Mouse (Mus musculus) MEL (cell line): ENCODE data around the gene Trpm2.
A peak's percentile ranks its signal among the peaks of the same experiment; 100 is the strongest.

ENCODE experiments used
- CHD2 ChIP-seq: IDR thresholded peaks from 2 replicates; pipeline ENCODE4 v1.6.1; 2011; ENCODE audit warnings: low read length, improper control_type of control experiment
- CTCF ChIP-seq, 3 experiments: IDR thresholded peaks in 2 of 3; conservative IDR thresholded peaks in 1 of 3; 2 replicates each; pipeline ENCODE4 v1.5.1; 2011 to 2012; ENCODE audit warnings: low read length in 3 of 3, low read depth in 2 of 3, mild to moderate bottlenecking in 2 of 3, improper control_type of control experiment in 1 of 3, inconsistent platforms in 1 of 3, mixed read lengths in 1 of 3, moderate library complexity in 1 of 3; ENCODE audit not compliant: control insufficient read depth in 1 of 3, insufficient read depth in 1 of 3, poor library complexity in 1 of 3, severe bottlenecking in 1 of 3
- EP300 ChIP-seq, 2 experiments: IDR thresholded peaks; 2 replicates each; pipeline ENCODE4 v1.6.1; 2011; ENCODE audit warnings: improper control_type of control experiment in 2 of 2, low read length in 2 of 2, low read depth in 1 of 2, mild to moderate bottlenecking in 1 of 2
- GABPA ChIP-seq: IDR thresholded peaks from 2 replicates; pipeline ENCODE4 v1.6.1; 2012; ENCODE audit warnings: low read depth, mild to moderate bottlenecking, inconsistent platforms, low read length, improper control_type of control experiment, moderate library complexity
- HCFC1 ChIP-seq: IDR thresholded peaks from 2 replicates; pipeline ENCODE4 v1.6.1; 2012; ENCODE audit warnings: low read depth, mild to moderate bottlenecking, inconsistent platforms, low read length, improper control_type of control experiment, moderate library complexity
- KAT2A ChIP-seq: conservative IDR thresholded peaks from 2 replicates; pipeline ENCODE4 v1.6.1; 2012; ENCODE audit warnings: low read depth, low read length, improper control_type of control experiment, inconsistent platforms
- MAFK ChIP-seq: IDR thresholded peaks from 2 replicates; pipeline ENCODE4 v1.6.1; 2011; ENCODE audit warnings: low read depth, mild to moderate bottlenecking, low read length, improper control_type of control experiment, borderline replicate concordance
- POLR2A ChIP-seq, 2 experiments: IDR thresholded peaks; 2 replicates each; pipeline ENCODE4 v1.6.1; 2011 to 2012; ENCODE audit warnings: low read length in 2 of 2, mild to moderate bottlenecking in 2 of 2, control low read depth in 1 of 2, improper control_type of control experiment in 1 of 2, low read depth in 1 of 2, moderate library complexity in 1 of 2; ENCODE audit not compliant: control insufficient read depth in 1 of 2, insufficient read depth in 1 of 2, poor library complexity in 1 of 2
- RAD21 ChIP-seq: IDR thresholded peaks from 2 replicates; pipeline ENCODE4 v1.6.1; 2011; ENCODE audit warnings: mild to moderate bottlenecking, low read depth, low read length, improper control_type of control experiment
- TBP ChIP-seq: IDR thresholded peaks from 2 replicates; pipeline ENCODE4 v1.8.0; 2011; ENCODE audit warnings: low read depth, low read length, improper control_type of control experiment
- UBTF ChIP-seq: IDR thresholded peaks from 2 replicates; pipeline ENCODE4 v1.6.1; 2012; ENCODE audit warnings: low read depth, mild to moderate bottlenecking, inconsistent platforms, low read length, improper control_type of control experiment, moderate library complexity, borderline replicate concordance; ENCODE audit not compliant: insufficient read depth
- USF1 ChIP-seq: IDR thresholded peaks from 2 replicates; pipeline ENCODE4 v1.6.1; 2014; ENCODE audit warnings: low read depth, mild to moderate bottlenecking, inconsistent platforms, low read length, improper control_type of control experiment, moderate library complexity
- ZC3H11A ChIP-seq: IDR thresholded peaks from 2 replicates; pipeline ENCODE4 v1.6.1; 2012; ENCODE audit warnings: low read depth, mild to moderate bottlenecking, inconsistent platforms, low read length, improper control_type of control experiment

DNA sequence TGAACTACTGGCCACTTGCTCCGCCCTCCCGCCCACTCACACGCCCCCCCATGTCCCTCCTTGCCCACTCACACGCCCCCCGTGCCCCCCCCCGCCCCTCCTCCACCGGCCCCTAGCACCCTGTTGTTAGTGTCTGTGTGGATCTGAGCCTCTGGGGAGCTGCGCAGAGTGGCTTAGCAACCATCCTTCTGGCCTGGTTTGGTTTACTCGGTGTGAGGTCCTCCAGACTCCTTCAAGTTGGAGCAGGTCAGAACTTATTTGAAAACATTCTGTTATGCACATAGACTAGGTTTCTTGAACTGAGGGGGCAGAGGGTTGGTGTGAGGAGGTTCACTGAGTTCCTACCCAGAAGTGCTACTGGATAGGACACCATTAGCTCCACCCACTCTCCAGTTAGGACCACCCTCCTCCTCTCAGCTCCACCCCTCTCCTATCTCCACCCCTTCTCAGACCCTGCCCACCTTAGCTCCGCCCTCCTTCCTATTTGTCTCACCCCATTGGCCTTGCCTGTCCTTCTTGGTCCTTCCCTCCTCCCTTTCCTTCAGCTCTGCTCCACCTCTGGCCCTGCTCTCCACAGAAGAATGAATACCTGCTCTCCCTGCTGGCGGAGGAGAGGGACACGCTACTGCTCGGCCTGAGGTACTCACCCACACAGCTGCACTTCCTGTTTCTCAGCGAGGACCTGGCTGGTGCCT is 106.1 kb downstream of the Trpm2 start:
- peak; percentile 24 to 61; a peak in 2 of 4 replicates for TF ChIP-seq POLR2A (IDR thresholded peaks at IDR 0.05; ENCODE audit: control insufficient read depth in 1 of 2, insufficient read depth in 1 of 2, low read depth in 1 of 2, low read length in 2 of 2, poor library complexity in 1 of 2)
- 0 out of 2 replicates have a peak, but pooled peaks have one; percentile 34 for TF ChIP-seq HCFC1
- no peak for TF ChIP-seq KAT2A
- TF ChIP-seq EP300 (IDR thresholded peaks at IDR 0.05; ENCODE audit: low read depth in 1 of 2, low read length in 2 of 2): no peak
- TF ChIP-seq TBP: peak; percentile 56
- TF ChIP-seq CTCF (IDR thresholded peaks at IDR 0.05 in 2 of 3, conservative IDR thresholded peaks at IDR 0.05 in 1 of 3; ENCODE audit: control insufficient read depth in 1 of 3, insufficient read depth in 1 of 3, low read depth in 2 of 3, low read length in 3 of 3, poor library complexity in 1 of 3, severe bottlenecking in 1 of 3): peak in 1 of 3 experiments; percentile 20; a peak in 1 of 6 replicates
- TF ChIP-seq RAD21: no peak
- TF ChIP-seq MAFK: no peak
- no peak for TF ChIP-seq ZC3H11A
- no peak for TF ChIP-seq CHD2
- TF ChIP-seq GABPA: no peak
- no peak for TF ChIP-seq USF1
- TF ChIP-seq UBTF: no peak
